Comparison of ENCODE assay signal across 17 mouse cellular contexts in genomic region chr12:99942441-99942840, GRCm38 (mm10). TPM values are rescaled to one million over a fixed set of nuclear protein-coding genes. Genes with fewer than 3 reads are reported as not detected.
A peak's percentile ranks its signal among the peaks of the same experiment; 100 is the strongest.
DNase-seq lines count a peak whose midpoint lies in the region; ATAC-seq and TF ChIP-seq lines count a peak whose summit lies in the region.
"Had no signal": no experiment of that assay in that cellular context is flagged by ENCODE, and none has a peak within 500 bp of the region (broad histone marks: within the 10 kb centered on the region; RNA-seq: fewer than 3 reads in every experiment).

No protein-coding gene starts in this region.

- no peak overlapping the region for H3K9ac ChIP-seq in lung, postnatal 0 days (replicated peaks; ENCODE audit: low read depth)
- H3K9ac ChIP-seq: embryonic facial prominence, embryonic 12.5 days; heart, embryonic 15.5 days; hindbrain, embryonic 12.5 days; intestine, embryonic 15.5 days; liver, embryonic 14.5 days; neural tube, embryonic 13.5 days had no signal

- no peak overlapping the region for H3K27ac ChIP-seq in lung, postnatal 0 days (ENCODE audit: low read length)
- H3K27ac ChIP-seq in bone marrow, adult 2 months (ENCODE audit: control insufficient read depth, insufficient read depth, low read depth, low read length, poor library complexity), result peak overlapping the region; percentile 49
- H3K27ac ChIP-seq in macrophage, result peak overlapping the region; percentile 87
- peak overlapping the region; percentile 42 for H3K27ac ChIP-seq in small intestine, adult 2 months (ENCODE audit: insufficient read depth, low read depth, low read length)
- H3K27ac ChIP-seq: embryonic facial prominence, embryonic 12.5 days; heart, embryonic 15.5 days; hindbrain, embryonic 12.5 days; intestine, embryonic 15.5 days; liver, embryonic 14.5 days; neural tube, embryonic 13.5 days had no signal

- no peak for TF ChIP-seq POLR2A in lung, adult 2 months (IDR thresholded peaks at IDR 0.05; ENCODE audit: borderline replicate concordance, extremely low read depth, low read depth, low read length)
- no peak for TF ChIP-seq POLR2A in bone marrow, adult 2 months (IDR thresholded peaks at IDR 0.05; ENCODE audit: borderline replicate concordance, control insufficient read depth, low read depth, low read length)
- TF ChIP-seq POLR2A in small intestine, adult 2 months (IDR thresholded peaks at IDR 0.05; ENCODE audit: low read depth, low read length), result no peak

- H3K4me3 ChIP-seq in lung, postnatal 0 days (ENCODE audit: low read depth, low read length), result no peak overlapping the region
- no peak overlapping the region for H3K4me3 ChIP-seq in lung, adult 2 months (replicated peaks; ENCODE audit: extremely low read depth, low read depth, low read length)
- H3K4me3 ChIP-seq in bone marrow, adult 2 months (replicated peaks; ENCODE audit: control insufficient read depth, low read depth, low read length), result no peak overlapping the region
- no peak overlapping the region for H3K4me3 ChIP-seq in macrophage (ENCODE audit: inconsistent target)
- H3K4me3 ChIP-seq in small intestine, adult 2 months (ENCODE audit: low read depth, low read length), result no peak overlapping the region
- H3K4me3 ChIP-seq: embryonic facial prominence, embryonic 12.5 days; heart, embryonic 15.5 days; hindbrain, embryonic 12.5 days; intestine, embryonic 15.5 days; neural tube, embryonic 13.5 days had no signal

- H3K27me3 ChIP-seq in lung, postnatal 0 days (replicated peaks; ENCODE audit: insufficient read depth, low read length), result no peaks in the 10 kb centered on the region
- H3K27me3 ChIP-seq in small intestine, adult 2 months (ENCODE audit: control insufficient read depth, insufficient read depth, low read length), result no peaks in the 10 kb centered on the region
- H3K27me3 ChIP-seq: embryonic facial prominence, embryonic 12.5 days; heart, embryonic 15.5 days; hindbrain, embryonic 12.5 days; intestine, embryonic 15.5 days; neural tube, embryonic 13.5 days had no signal

- no peak overlapping the region for H3K4me2 ChIP-seq in lung, postnatal 0 days (replicated peaks; ENCODE audit: low read depth, low read length)
- H3K4me2 ChIP-seq: embryonic facial prominence, embryonic 12.5 days; heart, embryonic 15.5 days; hindbrain, embryonic 12.5 days; intestine, embryonic 15.5 days; neural tube, embryonic 13.5 days had no signal

- no peaks in the 10 kb centered on the region for H3K4me1 ChIP-seq in lung, postnatal 0 days (ENCODE audit: insufficient read depth, low read depth, low read length)
- H3K4me1 ChIP-seq in lung, adult 2 months (ENCODE audit: control insufficient read depth, insufficient read depth, low read length), result no peaks in the 10 kb centered on the region
- H3K4me1 ChIP-seq in bone marrow, adult 2 months (ENCODE audit: control insufficient read depth, insufficient read depth, low read length), result peaks cover 2% of the 10 kb centered on the region
- peaks cover 8% of the 10 kb centered on the region; the same call in 1 of the 2 replicates for H3K4me1 ChIP-seq in small intestine, adult 2 months (ENCODE audit: control insufficient read depth, insufficient read depth, insufficient read length, low read length)
- H3K4me1 ChIP-seq: embryonic facial prominence, embryonic 12.5 days; hindbrain, embryonic 12.5 days; intestine, embryonic 15.5 days; neural tube, embryonic 13.5 days had no signal

- H3K79me2 ChIP-seq in macrophage (ENCODE audit: inconsistent target), result no peaks in the 10 kb centered on the region

- no peaks in the 10 kb centered on the region for H3K36me3 ChIP-seq in lung, postnatal 0 days (ENCODE audit: insufficient read depth, low read length)
- no peaks in the 10 kb centered on the region for H3K36me3 ChIP-seq in macrophage (ENCODE audit: inconsistent target)
- H3K36me3 ChIP-seq in small intestine, adult 2 months (ENCODE audit: control insufficient read depth, insufficient read depth, low read length), result no peaks in the 10 kb centered on the region
- H3K36me3 ChIP-seq: intestine, embryonic 15.5 days had no signal

- no peak for TF ChIP-seq CTCF in lung, postnatal 0 days (IDR thresholded peaks at IDR 0.05)
- no peak for TF ChIP-seq CTCF in lung, adult 2 months (IDR thresholded peaks at IDR 0.05; ENCODE audit: insufficient read depth, low read length)
- TF ChIP-seq CTCF in bone marrow, adult 2 months (IDR thresholded peaks at IDR 0.05; ENCODE audit: control insufficient read depth, insufficient read depth, low read length), result no peak
- TF ChIP-seq CTCF in small intestine, adult 2 months (IDR thresholded peaks at IDR 0.05; ENCODE audit: extremely low read depth, insufficient read length, insufficient replicate concordance, low read depth, low read length), result no peak

- 70% methylated on average over 8 of the region's 8 CpGs for WGBS in lung, postnatal 0 days
- 56% methylated on average over 8 of the region's 8 CpGs for WGBS in lung, adult 2 months
- WGBS in bone marrow, adult 2 months, result 11% methylated on average over 8 of the region's 8 CpGs
- WGBS in macrophage (ENCODE audit: missing documents), result 3% methylated on average over 8 of the region's 8 CpGs
- WGBS in small intestine, adult 2 months, result 72% methylated on average over 8 of the region's 8 CpGs

- H3K9me3 ChIP-seq in lung, postnatal 0 days (ENCODE audit: low read length), result no peaks in the 10 kb centered on the region
- H3K9me3 ChIP-seq: embryonic facial prominence, embryonic 12.5 days; heart, embryonic 15.5 days; hindbrain, embryonic 12.5 days; intestine, embryonic 15.5 days; neural tube, embryonic 13.5 days had no signal

- no peak for ATAC-seq in lung, postnatal 0 days
- ATAC-seq: intestine, embryonic 15.5 days; midbrain, embryonic 16.5 days had no signal

- DNase-seq in lung, postnatal 0 days (ENCODE audit: low spot score), result peak; percentile 21
- DNase-seq in lung, adult 2 months, result no peak
- no peak for DNase-seq in kidney, postnatal 10 days
- DNase-seq in thymus, postnatal 10 days (ENCODE audit: low spot score in 2 of 2), result no peak
- DNase-seq: cerebellum, adult 11-12 months; gastrocnemius, postnatal 25 days; right cerebral cortex, adult 18-20 months had no signal

- no peak for TF ChIP-seq EP300 in lung, postnatal 0 days (IDR thresholded peaks at IDR 0.05)

RNA-seq across cellular contexts. Expression of gene Kcnk13, which starts 21.9 kb away (rescaled TPM):
- 7.8 and 8.3 TPM in 2 replicates for polyA plus RNA-seq in lung, postnatal 0 days (2015; fragmentation: Nextera tagmentation; extraction: Ambion mirVana)
- polyA plus RNA-seq in lung, adult 2 months (2012; rRNA removed), result 2.5 and 3.0 TPM in 2 replicates
- polyA plus RNA-seq in bone marrow, adult 2 months (2011; ENCODE audit: insufficient read depth, insufficient read length, low replicate concordance, missing spikeins), result 0.82 TPM in 1 of 2 replicates, not detected in the other
- total RNA-seq in macrophage (2018; cell fraction: chromatin; rRNA removed), result 10 to 100 TPM; 12.0 to 78.2 (median 28.1) TPM
- 10 to 100 TPM; 14.0 to 35.5 (median 22.2) TPM for total RNA-seq in macrophage (2018; cell fraction: cytosol; rRNA removed)
- 10 to 100 TPM; 26.0 to 83.7 (median 40.4) TPM for total RNA-seq in macrophage (2018; cell fraction: nucleus; rRNA removed)
- 14.2 to 39.1 TPM (median 20.5 TPM) in 3 replicates for polyA plus RNA-seq in macrophage (2018)
- polyA plus RNA-seq in small intestine, adult 2 months (2012; rRNA removed), result 0.20 and 0.38 TPM in 2 replicates

RNA-seq across cellular contexts. Expression of gene Tdp1, which starts 58.1 kb away (rescaled TPM):
- 14.2 and 17.2 TPM in 2 replicates for polyA plus RNA-seq in lung, postnatal 0 days (2015; fragmentation: Nextera tagmentation; extraction: Ambion mirVana)
- 10.2 and 12.9 TPM in 2 replicates for polyA plus RNA-seq in lung, adult 2 months (2012; rRNA removed)
- polyA plus RNA-seq in bone marrow, adult 2 months (2011; ENCODE audit: insufficient read depth, insufficient read length, low replicate concordance, missing spikeins), result 10.4 and 25.1 TPM in 2 replicates
- 10 to 100 TPM in 19 of 26 experiments, 1 to 10 TPM in 7; 3.2 to 34.2 (median 18.0) TPM for total RNA-seq in macrophage (2018; cell fraction: chromatin; rRNA removed)
- total RNA-seq in macrophage (2018; cell fraction: cytosol; rRNA removed), result 10 to 100 TPM in 2 of 26 experiments, 1 to 10 TPM in 24; 5.7 to 10.8 (median 8.5) TPM
- total RNA-seq in macrophage (2018; cell fraction: nucleus; rRNA removed), result 10 to 100 TPM in 14 of 26 experiments, 1 to 10 TPM in 12; 3.0 to 32.4 (median 10.8) TPM
- 6.7 to 14.2 TPM (median 8.4 TPM) in 3 replicates for polyA plus RNA-seq in macrophage (2018)
- polyA plus RNA-seq in small intestine, adult 2 months (2012; rRNA removed), result 3.2 and 5.4 TPM in 2 replicates

RNA-seq across cellular contexts. Expression of gene Efcab11, which starts 58.2 kb away (rescaled TPM):
- 2.2 and 2.7 TPM in 2 replicates for polyA plus RNA-seq in lung, postnatal 0 days (2015; fragmentation: Nextera tagmentation; extraction: Ambion mirVana)
- polyA plus RNA-seq in lung, adult 2 months (2012; rRNA removed), result 0.34 and 0.48 TPM in 2 replicates
- polyA plus RNA-seq in bone marrow, adult 2 months (2011; ENCODE audit: insufficient read depth, insufficient read length, low replicate concordance, missing spikeins), result 4.7 and 7.1 TPM in 2 replicates
- 10 to 100 TPM in 1 of 26 experiments, 1 to 10 TPM in 21, under 1 TPM in 4; 0.70 to 11.7 (median 2.7) TPM for total RNA-seq in macrophage (2018; cell fraction: chromatin; rRNA removed)
- 1 to 10 TPM in 9 of 26 experiments, under 1 TPM in 17; 0.29 to 1.8 (median 0.85) TPM for total RNA-seq in macrophage (2018; cell fraction: cytosol; rRNA removed)
- total RNA-seq in macrophage (2018; cell fraction: nucleus; rRNA removed), result 1 to 10 TPM in 19 of 26 experiments, under 1 TPM in 5, not detected in 2; 0.43 to 6.5 (median 1.7) TPM
- 0.36 to 1.9 TPM (median 1.4 TPM) in 3 replicates for polyA plus RNA-seq in macrophage (2018)
- 0.17 and 0.20 TPM in 2 replicates for polyA plus RNA-seq in small intestine, adult 2 months (2012; rRNA removed)
- total RNA-seq: gastrocnemius, postnatal 25 days had no signal
